Mouse (Mus musculus): ENCODE data around the gene 1700102P08Rik.

1700102P08Rik gene

DNA sequence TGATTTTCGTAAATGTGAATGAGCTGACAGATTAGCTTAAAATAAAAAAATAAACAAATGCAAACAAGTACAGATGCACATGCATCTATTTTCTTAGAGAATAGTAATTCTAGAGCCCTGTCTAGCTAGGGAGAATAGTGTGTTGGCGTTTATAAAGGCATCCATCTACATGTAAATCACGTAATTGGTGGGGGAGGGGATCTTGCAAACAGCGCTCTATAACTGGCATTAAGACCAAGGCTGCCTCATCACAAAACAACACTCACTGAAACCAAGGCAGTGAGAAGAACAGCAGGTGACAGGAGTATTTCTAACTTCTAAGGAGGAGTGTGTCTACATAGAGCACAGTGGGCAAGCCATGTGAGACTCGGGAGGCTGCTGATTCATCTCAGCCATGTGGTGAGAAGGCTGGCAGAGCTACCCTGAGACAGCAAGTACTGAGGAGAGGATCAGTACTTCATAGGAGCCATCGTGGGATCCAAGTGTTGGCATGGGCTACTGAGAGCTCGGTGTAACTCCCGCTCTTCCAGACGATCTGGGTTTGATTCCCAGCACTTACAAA lies 18.9 kb downstream of the 1700102P08Rik start:
- no peak for DNase-seq (ENCODE audit: low read depth, low spot score)

GRCm38 (mm10) chr9:108412221-108412620 lies 19.6 kb downstream of the 1700102P08Rik start:
- no peak for DNase-seq (ENCODE audit: low read depth, low spot score)

- no peak for DNase-seq (ENCODE audit: low read depth, low spot score)
Measured at GRCm38 (mm10) chr9:108428384-108428783, 35.8 kb downstream of the 1700102P08Rik start, which contains the start of gene Ccdc36. TSS of gene Ccdc36 (minus strand) at chr9:108428484.

GRCm38 (mm10) chr9:108431431-108432067 lies 38.9 kb downstream of the 1700102P08Rik start:
- peak; percentile 17 for DNase-seq (ENCODE audit: low read depth, low spot score)

DNA sequence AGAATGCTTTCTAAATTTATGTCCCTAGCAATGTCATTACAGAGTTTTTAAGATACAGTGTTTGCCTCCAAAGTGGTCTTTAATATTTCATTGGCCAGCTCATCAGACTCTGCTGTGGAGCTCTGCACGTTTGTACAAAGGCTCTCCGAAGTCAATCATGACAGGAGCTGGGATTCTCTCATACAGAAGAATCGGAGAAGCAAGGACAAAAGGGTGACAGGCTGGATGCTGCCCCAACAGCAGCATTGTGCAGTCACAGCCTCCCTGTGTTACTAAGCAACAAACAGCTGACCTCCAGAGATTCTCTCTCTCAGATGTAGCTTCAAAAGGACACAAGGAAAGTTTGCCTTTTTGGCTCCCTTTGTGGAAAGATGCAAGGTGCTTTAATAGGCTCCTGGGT lies 43.6 kb downstream of the 1700102P08Rik start, which contains the start of gene BC048562:
BC048562 (plus strand) TSS at position 301 of the 400 bp plus-strand sequence.
- DNase-seq (ENCODE audit: low read depth, low spot score), result no peak

GRCm38 (mm10) chr9:108439176-108439575 lies 46.6 kb downstream of the 1700102P08Rik start:
- DNase-seq (ENCODE audit: low read depth, low spot score), result no peak

GRCm38 (mm10) chr9:108440485-108440884 lies 47.9 kb downstream of the 1700102P08Rik start:
- no peak for DNase-seq (ENCODE audit: low read depth, low spot score)

DNA sequence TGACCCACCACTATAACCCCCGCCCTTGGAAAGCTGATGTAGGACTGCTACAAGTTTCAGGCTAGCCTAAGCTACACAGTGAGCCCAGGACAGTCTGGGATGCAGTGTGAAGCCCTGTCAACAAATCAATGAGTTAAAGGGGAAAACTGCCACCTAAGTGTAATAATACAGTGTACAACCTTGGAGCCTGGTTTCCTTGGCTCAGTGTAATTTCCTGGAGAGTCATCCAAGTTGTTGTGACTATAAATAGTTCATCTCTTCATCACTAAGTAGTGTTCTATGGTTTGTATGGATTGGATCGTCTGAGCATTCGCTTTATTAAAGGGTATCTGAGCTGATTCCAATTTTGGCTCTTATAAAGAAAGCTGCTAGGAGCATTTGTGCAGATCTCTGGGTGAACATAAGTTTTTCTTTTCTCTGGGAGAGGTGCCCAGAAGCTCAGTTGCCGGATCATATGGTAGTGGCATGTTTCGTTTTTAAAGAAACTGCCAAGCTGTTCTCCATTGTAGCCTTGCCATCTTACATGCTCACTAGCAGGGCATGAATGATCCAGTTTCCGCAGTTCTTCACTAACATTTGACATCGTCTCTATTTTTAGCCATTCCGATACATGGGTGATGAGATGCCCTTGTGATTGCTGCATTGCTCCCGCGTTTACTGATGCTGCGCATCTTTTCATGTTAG lies 48.8 kb downstream of the 1700102P08Rik start:
- DNase-seq (ENCODE audit: low read depth, low spot score), result no peak

GRCm38 (mm10) chr9:108445125-108445524 lies 52.5 kb downstream of the 1700102P08Rik start:
- DNase-seq (ENCODE audit: low read depth, low spot score), result no peak

- peak; percentile 85 for DNase-seq (ENCODE audit: low read depth, low spot score)
Measured at GRCm38 (mm10) chr9:108449860-108450259, 57.3 kb downstream of the 1700102P08Rik start.

- peak; percentile 87 for DNase-seq (ENCODE audit: low read depth, low spot score)
Measured at GRCm38 (mm10) chr9:108450292-108451169, 57.9 kb downstream of the 1700102P08Rik start.

DNA sequence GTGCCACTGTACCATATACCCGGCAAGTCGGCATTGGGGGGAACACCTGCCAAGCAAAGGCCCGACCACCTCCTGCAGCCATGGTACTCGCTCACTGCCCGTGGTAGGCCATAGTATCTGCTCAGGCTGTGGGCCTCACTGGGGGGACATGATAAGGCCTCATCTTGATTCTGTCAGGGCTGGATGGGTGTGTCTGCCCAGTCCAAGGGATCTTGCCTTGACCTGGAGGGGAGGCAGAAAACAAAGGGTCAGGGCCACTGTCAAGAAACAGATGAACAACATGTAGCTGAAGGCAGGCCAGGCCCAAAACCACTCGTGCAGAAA lies 58.5 kb downstream of the 1700102P08Rik start:
- no peak for DNase-seq (ENCODE audit: low read depth, low spot score)

DNA sequence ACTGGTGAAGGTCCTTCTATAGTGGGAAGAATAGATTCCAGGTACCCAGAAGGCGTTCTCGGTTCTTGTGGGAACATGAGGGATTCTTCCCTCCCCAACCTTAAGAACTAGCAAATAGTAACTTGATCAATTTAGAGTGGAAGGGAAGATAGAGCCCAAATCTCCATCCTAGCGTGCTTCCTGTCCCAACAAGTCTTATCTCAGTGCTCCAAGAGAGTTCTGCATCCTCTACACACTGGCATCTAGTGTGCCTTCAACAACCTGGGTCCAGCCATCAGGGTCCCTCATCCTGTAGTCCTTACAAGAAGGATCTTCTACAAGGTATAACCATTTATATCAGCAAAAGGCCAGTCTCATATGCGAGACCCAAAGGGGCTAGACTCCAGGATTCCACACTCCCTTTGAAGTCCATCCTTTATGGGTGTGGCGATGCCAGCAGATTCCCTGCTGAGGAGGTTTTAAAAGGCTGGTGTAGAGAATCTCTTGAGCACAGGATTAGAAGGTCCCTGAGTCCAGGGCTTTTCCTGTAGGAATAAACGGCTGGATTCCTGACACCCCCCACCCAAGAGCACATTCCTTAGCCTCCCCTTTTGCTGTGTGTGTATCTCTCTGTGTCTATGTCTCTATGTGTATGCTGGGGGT lies 59.0 kb downstream of the 1700102P08Rik start:
- DNase-seq (ENCODE audit: low read depth, low spot score), result no peak

- peak; percentile 87 for DNase-seq (ENCODE audit: low read depth, low spot score)
Measured at GRCm38 (mm10) chr9:108452291-108452906, 59.8 kb downstream of the 1700102P08Rik start.

DNA sequence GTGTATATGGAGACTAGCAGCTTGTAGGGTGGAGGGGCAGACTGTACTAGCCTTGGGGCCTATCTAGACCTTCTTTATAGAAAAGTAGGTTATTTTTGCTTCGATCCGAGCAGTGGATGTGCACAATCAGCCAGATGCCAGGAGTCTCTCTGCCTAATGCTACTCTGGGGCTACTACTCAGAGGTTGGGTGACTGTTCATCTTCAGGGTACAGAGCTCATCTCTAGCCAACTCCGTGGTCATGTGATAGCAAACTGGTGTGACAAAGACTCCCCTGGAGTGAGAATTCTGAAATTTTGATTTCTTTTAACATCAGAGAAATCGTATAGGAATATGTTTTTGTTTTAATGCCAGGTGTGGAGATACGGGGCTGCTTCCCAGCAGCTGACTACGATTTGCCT lies 60.3 kb downstream of the 1700102P08Rik start:
- DNase-seq (ENCODE audit: low read depth, low spot score), result no peak

- DNase-seq (ENCODE audit: low read depth, low spot score), result no peak
Measured at GRCm38 (mm10) chr9:108453458-108453857, 60.9 kb downstream of the 1700102P08Rik start.

GRCm38 (mm10) chr9:108454429-108454828 lies 61.8 kb downstream of the 1700102P08Rik start:
- no peak for DNase-seq (ENCODE audit: low read depth, low spot score)

DNA sequence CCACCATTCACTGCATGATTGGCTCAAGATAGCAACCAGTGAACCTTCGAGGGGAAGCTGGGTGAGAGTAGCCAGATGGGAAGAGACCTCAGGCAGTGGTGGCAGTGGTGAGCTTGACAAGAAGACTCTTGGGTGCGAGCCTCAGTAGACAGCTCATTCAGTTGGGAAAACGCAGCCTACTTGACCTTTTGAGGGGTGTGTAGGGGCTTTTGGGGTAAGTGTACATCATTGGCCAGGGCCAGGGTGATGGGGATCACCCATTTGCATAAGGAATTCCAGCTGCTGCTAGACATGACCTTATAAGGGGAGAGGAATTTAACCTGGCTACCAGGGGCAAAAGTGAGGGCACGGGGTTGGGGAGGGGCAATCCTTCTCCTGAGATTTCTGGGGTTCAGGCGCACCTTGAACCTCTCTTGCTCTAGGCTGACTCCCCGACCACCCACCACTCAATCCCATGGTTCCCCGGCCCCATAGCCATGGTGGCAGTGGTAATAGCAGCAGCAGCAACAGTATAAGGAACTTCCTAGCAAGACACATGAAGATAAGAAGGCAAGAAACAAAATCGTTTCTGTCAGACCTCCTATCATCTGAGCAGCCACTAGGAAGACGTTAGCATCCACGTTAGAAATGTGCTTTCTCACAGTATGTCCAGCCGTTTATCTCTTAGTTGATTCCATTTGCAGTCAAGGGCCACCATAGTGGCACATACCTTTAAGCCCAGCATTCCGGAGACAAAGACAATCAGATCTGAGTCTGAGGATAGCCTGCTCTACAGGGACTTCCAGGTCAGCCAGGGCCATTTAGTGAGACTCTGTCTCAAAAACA lies 63.4 kb downstream of the 1700102P08Rik start:
- no peak for DNase-seq (ENCODE audit: low read depth, low spot score)

GRCm38 (mm10) chr9:108456953-108457352 lies 64.3 kb downstream of the 1700102P08Rik start:
- DNase-seq (ENCODE audit: low read depth, low spot score), result no peak

DNA sequence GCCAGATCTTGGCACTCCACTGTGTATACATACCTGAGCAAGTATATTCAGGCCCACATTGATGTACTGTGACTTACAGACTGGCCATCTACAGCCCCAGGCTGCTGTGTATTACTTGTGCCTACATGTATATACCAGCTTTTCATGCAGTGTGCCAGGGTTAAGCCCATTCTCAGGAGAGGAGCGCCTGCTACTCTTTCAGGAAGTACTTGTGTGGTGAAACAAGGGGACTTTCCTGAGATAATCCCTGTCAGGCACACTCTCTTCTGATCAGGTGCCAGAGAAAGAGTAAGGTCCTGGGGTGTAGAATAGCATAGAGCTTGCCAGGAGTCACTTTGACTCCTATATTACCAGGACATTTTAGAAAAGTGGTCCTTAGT lies 67.3 kb downstream of the 1700102P08Rik start:
- no peak for DNase-seq (ENCODE audit: low read depth, low spot score)

All from retina, postnatal 7 days (tissue).